Mouse (Mus musculus) spleen, postnatal 14 days (tissue): ENCODE data around the gene Pllp.

Source experiments
- DNase-seq, 2 experiments: peaks; one replicate each; pipeline ENCODE4 v3.0.0; 2021 to 2022; ENCODE audit warnings: low spot score in 2 of 2

Gene Pllp

GRCm38 (mm10) chr8:94702844-94703813, 7.1 kb upstream of the Pllp start:
- DNase-seq, result peak; percentile 63 to 72

DNA sequence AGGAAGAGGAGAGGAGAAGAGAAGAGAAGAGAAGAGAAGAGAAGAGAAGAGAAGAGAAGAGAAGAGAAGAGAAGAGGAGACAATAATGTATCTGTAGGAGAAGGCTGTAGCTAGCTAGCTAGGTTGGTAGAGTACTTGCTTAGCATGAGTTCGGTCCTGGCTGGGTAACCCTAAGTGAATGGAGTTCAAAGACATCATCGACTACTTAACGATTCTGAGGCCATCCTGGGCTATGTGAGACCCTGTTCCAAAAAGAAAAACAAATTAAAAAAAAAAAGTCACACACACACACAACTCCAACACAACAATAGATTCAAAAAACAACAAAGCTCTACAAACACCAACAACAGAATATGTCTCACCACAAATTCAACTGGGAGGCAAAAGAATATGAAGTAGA, 6.1 kb upstream of the Pllp start:
- no peak for DNase-seq

DNA sequence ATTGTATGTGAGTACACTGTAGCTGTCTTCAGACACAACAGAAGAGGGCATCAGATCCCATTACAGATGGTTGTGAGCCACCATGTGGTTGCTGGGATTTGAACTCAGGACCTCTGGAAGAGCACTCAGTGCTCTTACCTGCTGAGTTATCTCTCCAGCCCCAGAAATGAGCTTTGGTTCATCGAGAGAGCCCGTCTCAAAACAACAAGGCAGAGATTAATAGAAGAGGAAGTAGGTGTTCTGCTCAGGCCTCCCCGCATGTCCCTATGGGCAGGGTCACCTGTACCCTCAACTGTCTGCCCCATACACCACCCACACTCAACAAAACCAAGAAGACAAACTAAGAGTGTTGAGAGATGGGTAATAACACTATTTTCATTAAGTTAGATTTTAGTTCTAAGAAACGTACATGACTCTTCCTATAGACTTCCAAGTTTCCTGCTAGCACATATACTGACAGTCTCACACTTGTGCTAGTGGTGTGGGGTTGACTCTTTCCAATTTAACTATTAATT, 4.4 kb upstream of the Pllp start:
- DNase-seq, result no peak

DNA sequence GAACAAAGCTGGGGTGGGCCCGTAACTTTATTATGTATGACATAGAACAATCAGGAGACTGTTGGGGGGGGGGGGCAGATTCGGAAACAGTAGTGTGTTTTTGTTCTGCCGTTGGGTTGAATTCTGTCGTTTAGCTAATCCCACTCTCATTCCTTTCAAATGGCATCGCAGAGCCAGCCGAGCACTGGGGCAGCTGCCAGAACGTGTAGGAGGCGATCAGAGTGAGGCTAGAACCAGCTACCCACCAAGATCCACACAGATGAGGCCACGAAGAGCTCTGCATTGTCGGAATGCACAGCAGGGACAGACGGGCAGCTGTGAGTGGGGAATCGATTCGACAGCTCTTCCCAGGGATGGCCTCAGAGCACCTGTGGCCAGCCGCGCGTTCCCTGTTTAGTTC, 3.3 kb upstream of the Pllp start:
- no peak for DNase-seq

GRCm38 (mm10) chr8:94697956-94698355, 1.9 kb upstream of the Pllp start:
- DNase-seq, result no peak

- no peak for DNase-seq
Observed at GRCm38 (mm10) chr8:94696566-94696965, 488 bp upstream of the Pllp start.

- DNase-seq, result no peak
Observed at GRCm38 (mm10) chr8:94695341-94695993, 611 bp downstream of the Pllp start.

GRCm38 (mm10) chr8:94694701-94695100, 1.4 kb downstream of the Pllp start:
- DNase-seq, result no peak

GRCm38 (mm10) chr8:94685953-94686352, 10.1 kb downstream of the Pllp start:
- DNase-seq, result no peak

DNA sequence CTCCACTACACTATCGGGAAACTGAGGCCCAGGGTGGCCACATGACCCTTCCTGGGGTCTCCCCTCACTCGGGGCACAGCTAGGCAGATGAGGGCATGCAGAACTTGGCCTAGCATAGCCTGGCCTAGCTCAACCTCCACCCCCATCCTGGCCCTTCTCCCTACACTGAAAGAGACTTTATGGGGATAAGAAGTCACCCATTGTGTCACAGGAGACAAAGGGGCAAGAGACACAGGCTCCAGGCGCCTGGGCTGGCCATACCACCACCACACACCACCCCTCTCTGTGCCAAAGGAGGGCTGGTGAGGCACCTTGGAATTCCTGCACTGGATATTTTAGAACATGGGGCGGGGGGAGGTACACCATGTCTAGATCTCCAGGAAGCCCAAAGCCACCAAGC, 11.8 kb downstream of the Pllp start:
- DNase-seq, result no peak

GRCm38 (mm10) chr8:94682732-94683524, 13.2 kb downstream of the Pllp start:
- DNase-seq, result no peak

DNA sequence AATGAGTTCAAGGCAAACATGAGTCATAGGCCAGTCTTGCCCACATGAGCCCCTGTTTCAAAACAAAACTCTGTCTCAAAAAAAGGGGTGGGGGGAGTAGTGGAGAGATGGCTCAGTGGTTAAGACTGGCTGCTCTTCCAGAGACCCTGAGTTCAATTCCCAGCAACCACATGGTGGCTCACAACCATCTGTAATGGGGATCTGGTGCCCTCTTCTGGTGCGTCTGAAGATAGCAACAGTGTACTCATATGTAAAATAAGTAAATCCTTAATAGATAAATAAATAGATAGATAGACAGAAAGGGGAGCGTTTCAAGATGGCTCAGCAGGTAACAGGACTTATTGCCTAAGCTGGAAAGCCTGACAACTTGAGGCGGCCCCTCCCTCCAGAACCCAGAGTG, 15.7 kb downstream of the Pllp start:
- no peak for DNase-seq

GRCm38 (mm10) chr8:94678582-94678981, 17.5 kb downstream of the Pllp start:
- no peak for DNase-seq

DNA sequence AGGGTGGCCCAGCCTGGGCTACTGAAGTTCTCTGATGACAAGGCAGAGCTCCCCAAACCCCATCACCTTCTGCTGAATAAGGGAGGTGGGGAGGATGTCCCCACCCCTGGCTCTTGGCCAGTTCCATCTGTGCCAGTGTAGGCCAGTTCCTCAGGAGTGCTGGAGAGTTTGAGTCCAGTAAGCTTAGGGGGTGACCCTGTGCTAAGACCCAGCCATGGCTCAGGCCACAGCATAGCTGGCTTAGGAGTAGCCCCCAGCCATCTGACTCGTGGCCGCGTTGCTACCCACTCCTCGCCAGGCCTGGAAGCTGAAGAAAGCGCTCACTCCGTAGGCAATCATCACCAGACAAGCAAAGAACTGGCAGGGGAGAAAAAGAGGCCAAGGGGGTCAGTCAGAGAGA, 20.2 kb downstream of the Pllp start:
- no peak for DNase-seq

GRCm38 (mm10) chr8:94674384-94674783, 21.7 kb downstream of the Pllp start:
- DNase-seq, result no peak

- peak; percentile 88 to 92 for DNase-seq
Observed at GRCm38 (mm10) chr8:94666456-94667308, 29.4 kb downstream of the Pllp start, which contains the start of gene Arl2bp. Arl2bp (plus strand) TSS chr8:94666600.

- no peak for DNase-seq
Observed at GRCm38 (mm10) chr8:94664722-94665121, 31.4 kb downstream of the Pllp start.

GRCm38 (mm10) chr8:94660418-94660817, 35.7 kb downstream of the Pllp start:
- DNase-seq, result no peak

- no peak for DNase-seq
Observed at GRCm38 (mm10) chr8:94658031-94658430, 38.0 kb downstream of the Pllp start.

DNA sequence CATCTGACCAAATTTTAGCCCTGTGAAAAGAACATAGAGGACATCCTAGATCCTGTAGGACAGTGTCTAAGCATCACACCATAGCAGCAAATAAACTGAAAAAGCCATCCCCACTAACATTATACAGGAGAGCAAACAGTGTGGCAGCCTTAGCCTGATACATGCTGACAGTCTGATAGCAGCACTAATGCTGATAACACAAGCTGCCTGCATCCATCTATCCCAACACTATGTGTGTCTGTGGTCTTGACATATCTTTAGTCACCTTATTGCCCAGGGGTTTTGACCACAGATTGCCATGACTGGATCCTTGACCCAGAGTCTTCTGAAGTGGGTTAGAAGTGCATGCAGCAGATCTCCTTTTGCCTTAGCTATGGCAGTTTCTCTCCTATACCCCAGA, 41.1 kb downstream of the Pllp start:
- no peak for DNase-seq

- no peak for DNase-seq
Observed at GRCm38 (mm10) chr8:94652951-94653350, 43.1 kb downstream of the Pllp start.
